Mouse (Mus musculus) embryo, embryonic 10.5 days (tissue): ENCODE results near the gene Gng4.
"Not testable (repeated sequence)": the region's sequence is repeated elsewhere in the genome, so short reads cannot be mapped to it uniquely, and the experiment has no call there.

Experiments
- DNase-seq: peaks from one replicate; pipeline ENCODE4 v3.0.0-alpha.2; 2015; ENCODE audit warnings: low spot score

Gene Gng4

GRCm38 (mm10) chr13:13783894-13784419, at the start of gene Gng4:
TSS of gene Gng4 (plus strand) at chr13:13784059.
- peak; percentile 41 for DNase-seq

GRCm38 (mm10) chr13:13739232-13739631, 44.6 kb upstream of the Gng4 start:
- DNase-seq: no peak

GRCm38 (mm10) chr13:13745911-13746310, 37.9 kb upstream of the Gng4 start:
- no peak for DNase-seq

- peak; percentile 22 for DNase-seq
These were observed 7.9 kb upstream of the Gng4 start for GRCm38 (mm10) chr13:13775778-13776494.

GRCm38 (mm10) chr13:13777052-13777451, 6.8 kb upstream of the Gng4 start:
- DNase-seq: no peak

- no peak for DNase-seq
These were observed 6.2 kb upstream of the Gng4 start for GRCm38 (mm10) chr13:13777696-13778095.

- no peak for DNase-seq
These were observed 4.9 kb upstream of the Gng4 start for GRCm38 (mm10) chr13:13778837-13779458.

- no peak for DNase-seq
These were observed 3.6 kb upstream of the Gng4 start for GRCm38 (mm10) chr13:13780271-13780670.

GRCm38 (mm10) chr13:13781026-13781425, 2.8 kb upstream of the Gng4 start:
- DNase-seq: no peak

GRCm38 (mm10) chr13:13783296-13783695, 563 bp upstream of the Gng4 start:
- no peak for DNase-seq

- DNase-seq: peak; percentile 32
These were observed 619 bp downstream of the Gng4 start for GRCm38 (mm10) chr13:13784420-13784936.

- DNase-seq: peak; percentile 61
These were observed 1.3 kb downstream of the Gng4 start for GRCm38 (mm10) chr13:13784981-13785783.

- DNase-seq: no peak
These were observed 3.1 kb downstream of the Gng4 start for GRCm38 (mm10) chr13:13786971-13787370.

GRCm38 (mm10) chr13:13788070-13788469, 4.2 kb downstream of the Gng4 start:
- DNase-seq: no peak

- DNase-seq: no peak
These were observed 8.1 kb downstream of the Gng4 start for GRCm38 (mm10) chr13:13791981-13792380.

GRCm38 (mm10) chr13:13795166-13795832, 11.4 kb downstream of the Gng4 start:
- DNase-seq: no peak

- DNase-seq: no peak
These were observed 12.2 kb downstream of the Gng4 start for GRCm38 (mm10) chr13:13796082-13796481.

- not testable (repeated sequence) for DNase-seq
These were observed 14.0 kb downstream of the Gng4 start for GRCm38 (mm10) chr13:13797816-13798215.

- no peak for DNase-seq
These were observed 14.9 kb downstream of the Gng4 start for GRCm38 (mm10) chr13:13798775-13799174.

GRCm38 (mm10) chr13:13808337-13809132, 24.7 kb downstream of the Gng4 start:
- DNase-seq: no peak

- no peak for DNase-seq
These were observed 27.0 kb downstream of the Gng4 start for GRCm38 (mm10) chr13:13810885-13811284.
